Mouse (Mus musculus) liver, postnatal 0 days (tissue): ENCODE measurements around the gene Ano10. TPM values are rescaled to one million over a fixed set of nuclear protein-coding genes. Genes with fewer than 3 reads are reported as not detected.

Source experiments
- ATAC-seq: fragments of 200-750 bp; cut with Nextera tagmentation; 2 replicates; pipeline ENCODE4 v1.8.0; 2017; ENCODE audit warnings: mild to moderate bottlenecking, moderate library complexity
- DNase-seq: peaks from one replicate; pipeline ENCODE4 v3.0.0-alpha.2; 2016
- H3K27ac ChIP-seq: fragments of 300-500 bp; sonication (generic); 2 replicates; pipeline ENCODE4 v1.5.1; 2014; ENCODE audit warnings: antibody characterized with exemption, moderate library complexity, mild to moderate bottlenecking, low read depth
- H3K27me3 ChIP-seq: fragments of 300-500 bp; sonication (generic); 2 replicates; pipeline ENCODE4 v1.6.1; 2014; ENCODE audit warnings: low read length, control low read depth, mixed read lengths; ENCODE audit not compliant: insufficient read depth
- H3K36me3 ChIP-seq: fragments of 300-500 bp; sonication (generic); replicated peaks from 2 replicates; pipeline ENCODE4 v1.6.1; 2014; ENCODE audit warnings: mild to moderate bottlenecking, control low read depth, low read length, moderate library complexity, mixed read lengths; ENCODE audit not compliant: insufficient read depth
- H3K4me1 ChIP-seq: fragments of 300-500 bp; sonication (generic); 2 replicates; pipeline ENCODE4 v1.6.1; 2014; ENCODE audit warnings: antibody characterized with exemption, mild to moderate bottlenecking, control low read depth; ENCODE audit not compliant: insufficient read depth
- H3K4me2 ChIP-seq: fragments of 300-500 bp; sonication (generic); 2 replicates; pipeline ENCODE4 v1.6.1; 2014; ENCODE audit warnings: low read depth, mild to moderate bottlenecking, low read length, moderate library complexity, mixed read lengths
- H3K4me3 ChIP-seq: fragments of 300-500 bp; sonication (generic); 2 replicates; pipeline ENCODE4 v1.5.1; 2014; ENCODE audit warnings: low read depth, low read length
- H3K9ac ChIP-seq: fragments of 300-500 bp; sonication (generic); replicated peaks from 2 replicates; pipeline ENCODE4 v1.6.1; 2014; ENCODE audit warnings: mild to moderate bottlenecking, moderate library complexity
- H3K9me3 ChIP-seq: fragments of 300-500 bp; sonication (generic); 2 replicates; pipeline ENCODE4 v1.6.1; 2016; ENCODE audit warnings: mild to moderate bottlenecking, control low read depth, low read length, mixed read lengths
- CTCF ChIP-seq: sonication (generic); IDR thresholded peaks from 2 replicates; pipeline ENCODE4 v1.5.1; 2016; ENCODE audit warnings: antibody characterized with exemption, low read depth
- EP300 ChIP-seq: IDR thresholded peaks from 2 replicates; pipeline ENCODE4 v1.6.1; 2016; ENCODE audit warnings: antibody characterized with exemption, low read depth, mild to moderate bottlenecking
- WGBS: fragments of 180-500 bp; shearing (Covaris S2); extraction: QIAGEN DNeasy Blood & Tissue Kit; methylation state at CpG from one replicate; pipeline ENCODE4 v1.1.7; 2014; ENCODE audit not compliant: insufficient replicate concordance; 5-methylcytosine and 5-hydroxymethylcytosine counted together
- polyA plus RNA-seq: library from polyadenylated mRNA; unstranded; fragments of >200 nt; fragmentation: Nextera tagmentation; extraction: Ambion mirVana; gene quantifications from 2 replicates; pipeline ENCODE4 v1.2.1, GENCODE M21; 2015

Ano10 gene
- polyA plus RNA-seq, 1 experiment from 2014 or later, result 13.7 TPM

GRCm38 (mm10) chr9:122254386-122254785 lies 39.8 kb downstream of the Ano10 start:
- H3K9ac ChIP-seq, result no peak overlapping the region
- H3K4me3 ChIP-seq, result no peak overlapping the region
- no peak overlapping the region for H3K27ac ChIP-seq
- WGBS, result 82% methylated on average over 3 of the region's 3 CpGs
- H3K27me3 ChIP-seq, result no peaks in the 10 kb centered on the region
- no peaks in the 10 kb centered on the region for H3K9me3 ChIP-seq
- peaks cover 14% of the 10 kb centered on the region for H3K36me3 ChIP-seq
- H3K4me2 ChIP-seq, result no peak overlapping the region
- TF ChIP-seq EP300 (no peak), CTCF (no peak)
- no peaks in the 10 kb centered on the region for H3K4me1 ChIP-seq
- no peak for ATAC-seq
- DNase-seq, result no peak

- Histone ChIP-seq H3K36me3 (peaks cover 13% of the 10 kb centered on the region), H3K4me2 (no peak overlapping the region), H3K4me1 (no peaks in the 10 kb centered on the region), H3K9ac (no peak overlapping the region), H3K4me3 (no peak overlapping the region), H3K27me3 (no peaks in the 10 kb centered on the region), H3K27ac (no peak overlapping the region), H3K9me3 (no peaks in the 10 kb centered on the region)
- TF ChIP-seq CTCF (peak; percentile 50), EP300 (no peak)
- no peak for DNase-seq
- WGBS, result 70% methylated on average over 1 of the region's 1 CpGs
- ATAC-seq, result no peak
Observed at GRCm38 (mm10) chr9:122252113-122252512, 42.1 kb downstream of the Ano10 start.

GRCm38 (mm10) chr9:122248168-122248567 lies 46.1 kb downstream of the Ano10 start:
- no peak overlapping the region for H3K4me3 ChIP-seq
- H3K27me3 ChIP-seq, result no peaks in the 10 kb centered on the region
- WGBS, result 45% methylated on average over 8 of the region's 8 CpGs
- H3K9ac ChIP-seq, result no peak overlapping the region
- no peak overlapping the region for H3K4me2 ChIP-seq
- H3K4me1 ChIP-seq, result no peaks in the 10 kb centered on the region
- peak; percentile 75 for TF ChIP-seq CTCF
- no peak for TF ChIP-seq EP300
- H3K36me3 ChIP-seq, result peaks cover 17% of the 10 kb centered on the region
- DNase-seq (peak; percentile 42), ATAC-seq (peak; percentile 45; the same call in 1 of the 2 replicates)
- H3K27ac ChIP-seq, result no peak overlapping the region
- H3K9me3 ChIP-seq, result no peaks in the 10 kb centered on the region

GRCm38 (mm10) chr9:122247430-122248027 lies 46.7 kb downstream of the Ano10 start:
- Histone ChIP-seq H3K4me1 (no peaks in the 10 kb centered on the region), H3K4me2 (no peak overlapping the region), H3K27ac (no peak overlapping the region), H3K9ac (no peak overlapping the region), H3K27me3 (no peaks in the 10 kb centered on the region), H3K36me3 (peaks cover 17% of the 10 kb centered on the region), H3K4me3 (no peak overlapping the region), H3K9me3 (no peaks in the 10 kb centered on the region)
- 44% methylated on average over 13 of the region's 13 CpGs for WGBS
- ATAC-seq, result peak; percentile 36; the same call in 1 of the 2 replicates
- TF ChIP-seq CTCF (peak; percentile 89), EP300 (no peak)
- peak; percentile 77 for DNase-seq

- H3K27me3 ChIP-seq, result no peaks in the 10 kb centered on the region
- H3K9ac ChIP-seq, result no peak overlapping the region
- H3K9me3 ChIP-seq, result no peaks in the 10 kb centered on the region
- DNase-seq (no peak), ATAC-seq (no peak)
- 70% methylated on average over 8 of the region's 8 CpGs for whole genome bisulfite sequencing
- no peak overlapping the region for H3K4me3 ChIP-seq
- peaks cover 11% of the 10 kb centered on the region for H3K36me3 ChIP-seq
- TF ChIP-seq EP300 (no peak), CTCF (no peak)
- no peak overlapping the region for H3K4me2 ChIP-seq
- no peaks in the 10 kb centered on the region for H3K4me1 ChIP-seq
- no peak overlapping the region for H3K27ac ChIP-seq
Observed at GRCm38 (mm10) chr9:122245879-122246278, 48.3 kb downstream of the Ano10 start.

GRCm38 (mm10) chr9:122245471-122245870 lies 48.8 kb downstream of the Ano10 start:
- no peak overlapping the region for H3K9ac ChIP-seq
- no peaks in the 10 kb centered on the region for H3K27me3 ChIP-seq
- TF ChIP-seq CTCF (no peak), EP300 (no peak)
- H3K27ac ChIP-seq, result no peak overlapping the region
- no peak overlapping the region for H3K4me2 ChIP-seq
- WGBS, result 62% methylated on average over 4 of the region's 4 CpGs
- H3K4me3 ChIP-seq, result no peak overlapping the region
- H3K36me3 ChIP-seq, result peaks cover 9% of the 10 kb centered on the region; the same call in 1 of the 2 replicates
- no peak for DNase-seq
- H3K9me3 ChIP-seq, result no peaks in the 10 kb centered on the region
- no peaks in the 10 kb centered on the region for H3K4me1 ChIP-seq
- no peak for ATAC-seq
